Mouse (Mus musculus): ENCODE results near the gene Mrpl14. TPM values are rescaled to one million over a fixed set of nuclear protein-coding genes. Genes with fewer than 3 reads are reported as not detected.

Mrpl14 gene
- total RNA-seq (2021), result 100 to 1,000 TPM in 1 of 2 experiments, 10 to 100 TPM in 1; 99.5 to 139 TPM
- long read RNA-seq, experiment 1, transcript Mrpl14-201 (3 exons, 645 nt), result major isoform, 80 of 103 reads
- long read RNA-seq, experiment 1, transcript Mrpl14-202 (2 exons, 510 nt), result minor isoform, 6 of 103 reads
- long read RNA-seq, experiment 1, partial matches to known transcripts, result 2 of 103 reads
- long read RNA-seq, experiment 1, other reads (novel, unspliced or antisense), result 14 of 103 reads
- long read RNA-seq, experiment 2, transcript Mrpl14-201 (3 exons, 645 nt), result major isoform, 82 of 115 reads
- long read RNA-seq, experiment 2, transcript Mrpl14-202 (2 exons, 510 nt), result minor isoform, 14 of 115 reads
- long read RNA-seq, experiment 2, partial matches to known transcripts, result 4 of 115 reads
- long read RNA-seq, experiment 2, other reads (novel, unspliced or antisense), result 13 of 115 reads

DNA sequence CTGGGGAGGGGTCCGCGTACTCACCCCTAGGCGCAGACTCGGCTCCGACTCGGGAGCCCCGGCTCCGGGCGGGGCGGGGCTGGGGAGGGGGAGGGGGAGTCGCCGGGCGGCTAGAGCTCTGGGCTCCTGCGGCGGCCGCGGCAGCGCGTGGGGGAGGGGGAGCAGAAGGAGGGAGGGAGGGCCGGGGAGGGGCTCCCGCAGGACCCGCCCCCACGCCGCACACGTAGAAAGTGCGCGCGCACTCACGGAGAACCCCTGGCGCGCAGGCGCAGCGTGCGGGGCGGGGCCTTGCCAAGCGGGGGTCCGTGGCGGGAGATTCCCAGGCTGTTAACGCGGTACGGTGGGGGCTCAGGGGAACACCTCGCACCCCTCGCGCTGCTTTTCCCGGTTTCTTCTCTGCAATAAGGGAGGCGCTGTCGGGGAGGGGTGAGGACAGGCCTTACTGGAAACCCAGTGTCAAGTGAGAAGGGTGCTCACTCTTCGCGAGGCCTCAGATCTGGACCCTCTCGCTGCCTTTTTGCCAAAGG is at the start of gene Mrpl14:
Gene Mrpl14 (plus strand): TSS at position 230 of the 527 bp plus-strand sequence.
- peak; percentile 95 for DNase-seq
- intact Hi-C loops (cut with DNase I), result no loop called here
- H3K4me3 ChIP-seq, result peak within 1 kb of the TSS; percentile 94
- TF ChIP-seq CTCF (IDR thresholded peaks at IDR 0.05), result no peak
- peak within 1 kb of the TSS; percentile 98 for H3K27ac ChIP-seq

DNA sequence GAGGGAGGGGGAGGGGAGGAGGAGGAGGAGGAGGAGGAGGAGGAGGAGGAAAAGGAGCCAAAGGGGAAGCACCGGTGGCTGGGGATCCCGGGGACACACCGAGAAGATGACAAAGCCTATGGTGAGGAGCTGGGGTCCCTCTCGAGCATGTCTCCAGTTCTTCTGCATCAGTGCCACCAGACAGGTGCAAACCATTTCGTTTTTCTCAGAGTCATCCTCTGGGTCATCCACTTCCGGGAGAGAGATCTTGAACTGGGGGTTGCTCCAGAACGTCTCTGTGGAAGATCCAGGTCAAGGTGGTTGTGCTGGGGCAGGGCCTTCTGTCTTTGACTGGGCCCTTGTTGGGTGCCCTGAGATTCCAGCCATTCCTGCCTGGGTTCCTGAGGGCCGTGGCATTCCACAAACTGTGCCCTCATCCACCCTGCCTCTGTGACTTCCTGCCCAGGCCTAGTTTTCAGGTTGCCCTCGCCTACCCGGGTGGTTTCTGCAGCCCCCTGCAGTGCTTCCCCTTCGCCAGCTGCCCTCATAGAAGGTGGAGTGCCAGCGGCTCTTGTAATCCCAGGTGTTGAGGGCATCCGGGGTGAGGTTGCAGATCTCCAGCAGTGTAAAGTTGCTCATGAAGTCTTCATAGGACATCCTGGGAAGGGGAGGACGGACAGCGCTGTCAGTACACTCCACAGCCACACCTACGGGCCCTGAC is 47.4 kb upstream of the Mrpl14 start:
- Histone ChIP-seq H3K27ac (no peak overlapping the region), H3K4me3 (no peak overlapping the region)
- intact Hi-C loops (cut with DNase I), result no loop called here
- DNase-seq, result no peak
- TF ChIP-seq CTCF (IDR thresholded peaks at IDR 0.05), result no peak

DNA sequence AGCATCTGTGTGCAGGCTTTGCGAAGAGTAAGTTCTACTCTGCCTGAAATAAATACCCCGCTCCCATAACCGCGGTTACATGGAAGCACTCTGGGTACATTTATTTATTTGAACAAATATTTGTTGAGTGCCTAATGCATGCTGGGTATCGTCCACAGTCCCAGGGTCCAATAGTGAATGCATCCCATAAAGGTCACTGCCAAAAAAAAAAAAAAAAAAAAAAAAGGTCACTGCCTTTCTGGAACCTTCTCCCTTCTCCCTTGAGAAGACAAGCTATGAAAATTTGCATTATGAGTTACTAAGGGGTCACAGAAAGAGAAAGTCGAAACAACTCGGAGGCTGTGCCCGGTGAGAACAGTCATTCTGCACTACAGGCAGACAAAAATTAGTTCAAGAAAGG is 44.1 kb upstream of the Mrpl14 start:
- Histone ChIP-seq H3K4me3 (no peak overlapping the region), H3K27ac (no peak overlapping the region)
- intact Hi-C loops (cut with DNase I), result loop anchor here (5.0 kb wide), 2 partner anchors 125 to 165 kb away; partner anchors contain the start of gene Spats1
- no peak for DNase-seq
- no peak for TF ChIP-seq CTCF (IDR thresholded peaks at IDR 0.05)

DNA sequence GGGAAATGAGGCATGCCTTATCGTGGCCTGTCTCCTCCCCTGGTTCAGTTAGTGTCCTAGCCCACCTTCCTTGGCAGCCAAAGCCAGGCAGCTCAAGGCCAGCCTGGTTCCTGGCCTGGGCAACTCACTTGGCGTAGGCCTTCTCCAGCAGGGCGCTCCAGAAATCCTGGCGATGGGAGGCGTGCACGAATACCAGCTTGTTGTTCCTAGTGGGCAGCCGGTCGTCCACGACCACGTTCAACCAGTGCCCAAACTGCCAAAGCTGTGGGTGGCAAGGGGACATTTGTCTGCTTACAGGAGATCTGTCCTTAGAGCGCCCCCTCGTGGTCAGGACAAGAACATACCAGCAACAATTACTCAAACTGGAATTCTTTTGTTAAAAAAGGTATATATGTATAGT is 43.4 kb upstream of the Mrpl14 start:
- Histone ChIP-seq H3K27ac (0 out of 2 replicates have a peak overlapping the region, but pooled peaks have one; percentile 21), H3K4me3 (no peak overlapping the region)
- intact Hi-C loops (cut with DNase I), result loop anchor here (5.0 kb wide), 2 partner anchors 125 to 165 kb away; partner anchors contain the start of gene Spats1
- DNase-seq, result peak; percentile 80
- TF ChIP-seq CTCF (IDR thresholded peaks at IDR 0.05), result peak; percentile 79

DNA sequence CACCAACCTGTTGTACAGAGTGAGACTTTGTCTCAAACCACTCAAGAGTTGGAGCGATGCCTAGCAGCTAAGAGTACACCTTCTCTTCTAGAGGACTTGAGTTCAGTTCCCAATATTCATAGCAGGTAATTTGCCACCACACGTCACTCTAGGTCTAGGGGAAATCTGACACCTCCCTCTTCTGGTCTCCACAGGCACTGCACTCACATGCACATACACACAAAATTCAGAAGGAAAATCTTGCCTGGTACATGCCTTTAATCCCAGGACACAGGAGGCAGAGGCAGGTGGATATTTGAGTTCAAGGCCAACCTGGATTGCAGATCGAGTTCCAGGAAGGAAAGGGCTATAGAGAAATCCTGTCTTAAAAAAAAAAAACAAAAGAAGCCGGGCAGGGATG is 41.9 kb upstream of the Mrpl14 start:
- Histone ChIP-seq H3K27ac (no peak overlapping the region), H3K4me3 (no peak overlapping the region)
- TF ChIP-seq CTCF (IDR thresholded peaks at IDR 0.05), result no peak
- intact Hi-C loops (cut with DNase I), result loop anchor here (5.0 kb wide), 2 partner anchors 127 to 167 kb away; partner anchors contain the start of gene Spats1
- no peak for DNase-seq

DNA sequence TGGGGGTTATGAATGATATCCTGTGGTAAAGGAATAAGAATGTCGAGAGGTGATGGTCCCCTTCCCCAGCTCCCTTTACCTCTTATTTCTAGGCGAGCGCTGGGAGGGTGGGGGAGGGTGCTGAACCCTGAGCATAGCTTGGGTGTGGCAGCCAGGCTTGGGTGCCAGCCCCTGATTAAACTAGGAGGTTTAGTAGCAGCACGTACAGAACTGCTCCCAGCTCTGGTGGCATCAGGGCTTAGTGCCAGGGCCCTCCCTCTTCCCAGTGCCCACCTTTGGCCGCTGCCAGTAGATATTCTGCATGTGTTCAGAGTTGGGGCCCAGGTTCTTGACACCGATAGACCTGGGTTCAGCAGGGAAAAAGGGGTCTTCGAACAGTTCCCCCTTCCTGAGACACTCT is 32.9 kb upstream of the Mrpl14 start:
- Histone ChIP-seq H3K4me3 (peak overlapping the region; percentile 51), H3K27ac (peak overlapping the region; percentile 68)
- no peak for DNase-seq
- TF ChIP-seq CTCF (IDR thresholded peaks at IDR 0.05), result no peak
- intact Hi-C loops (cut with DNase I), result no loop called here

DNA sequence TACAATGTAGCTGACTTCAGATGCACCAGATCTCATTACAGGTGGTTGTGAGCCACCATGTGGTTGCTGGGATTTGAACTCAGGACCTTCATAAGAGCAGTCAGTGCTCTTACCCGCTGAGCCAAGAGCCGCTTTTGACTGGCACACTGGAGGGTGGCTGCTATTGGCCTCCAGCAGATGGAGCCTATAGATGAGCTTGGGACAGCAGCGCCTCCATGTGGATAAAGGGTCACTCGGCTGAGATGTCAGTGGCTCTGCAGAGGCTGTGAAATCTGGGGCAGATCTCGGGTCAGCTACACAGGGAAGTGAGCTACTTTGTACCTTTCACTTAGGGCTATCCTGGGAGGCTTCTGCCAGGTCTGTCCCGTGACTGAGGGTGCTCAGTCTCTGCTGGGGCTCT is 30.3 kb upstream of the Mrpl14 start:
- intact Hi-C loops (cut with DNase I), result no loop called here
- no peak overlapping the region for H3K27ac ChIP-seq
- peak; percentile 40 for TF ChIP-seq CTCF (IDR thresholded peaks at IDR 0.05)
- DNase-seq, result peak; percentile 55
- H3K4me3 ChIP-seq, result no peak overlapping the region

DNA sequence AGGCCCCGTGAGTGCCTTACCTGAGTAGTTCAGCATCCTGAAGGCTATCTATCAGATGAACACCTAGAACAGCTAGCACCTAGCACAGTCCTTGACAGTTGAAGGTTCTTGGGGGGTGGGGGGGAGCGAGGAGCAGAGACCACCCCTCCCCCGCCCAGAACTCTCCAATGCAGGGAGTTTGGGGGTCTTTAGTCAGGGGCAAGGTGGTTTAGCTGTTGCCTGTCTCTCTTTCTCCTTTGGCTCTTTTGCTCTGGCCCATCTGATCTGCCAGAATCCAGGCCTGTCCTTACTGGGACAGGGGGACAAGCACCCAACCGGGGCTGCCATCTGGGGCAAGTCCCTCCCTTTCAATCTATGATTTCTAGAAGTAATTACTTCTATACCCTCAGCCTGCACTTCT is 26.9 kb upstream of the Mrpl14 start, which contains the start of gene Capn11:
Gene Capn11 (minus strand): TSS at position 101 of the 400 bp plus-strand sequence.
- intact Hi-C loops (cut with DNase I), result no loop called here
- H3K27ac ChIP-seq, result no peak within 1 kb of the TSS
- TF ChIP-seq CTCF (IDR thresholded peaks at IDR 0.05), result no peak

DNA sequence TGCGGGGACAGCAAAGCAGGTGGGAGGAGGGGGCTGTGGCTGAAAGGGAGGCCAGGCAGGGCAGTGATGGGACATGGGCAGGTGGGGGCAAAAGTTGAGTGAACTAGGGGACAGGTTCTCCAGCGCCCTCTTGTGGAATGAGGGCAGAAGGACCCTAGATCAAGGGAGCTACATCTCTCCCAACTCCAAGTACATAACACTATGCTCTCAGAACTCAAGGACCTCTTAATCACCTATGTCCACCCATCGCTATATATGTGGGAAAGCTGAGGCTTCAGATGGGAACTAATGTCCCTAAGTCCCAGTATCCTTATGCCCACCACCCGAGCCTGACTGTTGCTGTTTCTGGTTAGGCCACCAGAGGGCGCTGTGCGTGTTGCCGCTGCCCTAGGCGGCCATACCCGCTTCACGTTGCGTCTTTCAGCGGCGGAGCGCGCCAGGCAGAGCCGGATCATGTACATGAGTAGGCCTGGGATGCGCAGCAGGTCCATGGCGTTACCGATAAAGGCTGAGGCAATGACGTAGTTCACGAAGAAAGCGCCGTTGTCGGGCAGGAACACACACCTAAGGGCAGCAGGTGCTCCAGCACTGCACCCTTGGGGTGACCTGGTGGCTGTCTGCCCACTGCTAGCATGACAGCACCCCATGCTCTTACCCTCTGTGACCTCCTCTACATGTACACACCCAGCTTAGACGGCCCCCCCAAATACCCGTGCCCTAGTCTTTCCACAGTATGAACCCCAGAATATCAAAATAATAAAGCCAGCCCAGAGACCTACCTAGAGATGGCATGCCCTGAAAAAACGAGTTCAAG is 22.8 kb upstream of the Mrpl14 start:
- peak; percentile 85 for DNase-seq
- peak overlapping the region; percentile 41 for H3K4me3 ChIP-seq
- no peak overlapping the region for H3K27ac ChIP-seq
- TF ChIP-seq CTCF (IDR thresholded peaks at IDR 0.05), result peak; percentile 97
- intact Hi-C loops (cut with DNase I), result loop anchor here (1.0 kb wide), 1 partner anchor 55 kb away; no protein-coding TSS in a partner anchor

More for the DNA sequence above, 26.9 kb upstream of the Mrpl14 start, which contains the start of gene Capn11:
- no peak within 1 kb of the TSS for H3K4me3 ChIP-seq
- no peak for DNase-seq

DNA sequence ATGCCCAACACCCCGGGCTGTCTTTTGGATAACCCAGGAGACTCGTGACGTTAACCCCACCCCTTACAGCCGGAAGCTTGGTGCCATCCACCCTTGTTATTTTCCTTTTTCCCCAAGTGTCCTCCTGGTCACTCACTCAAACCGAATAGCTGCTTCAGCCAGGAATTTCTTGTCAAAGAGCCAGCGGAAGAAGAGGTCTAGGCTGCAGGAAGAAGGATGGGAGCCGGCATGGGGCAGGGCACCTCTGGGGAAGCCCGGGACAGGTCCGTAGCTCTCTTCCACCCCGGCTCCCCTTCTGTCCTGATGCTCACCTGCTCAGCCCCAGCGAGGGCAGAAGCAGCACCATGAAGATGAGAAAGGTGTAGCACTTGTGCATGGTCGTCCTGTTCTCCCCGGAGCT is 21.5 kb upstream of the Mrpl14 start:
- H3K4me3 ChIP-seq, result no peak overlapping the region
- DNase-seq, result no peak
- H3K27ac ChIP-seq, result no peak overlapping the region
- TF ChIP-seq CTCF (IDR thresholded peaks at IDR 0.05), result no peak
- intact Hi-C loops (cut with DNase I), result no loop called here

DNA sequence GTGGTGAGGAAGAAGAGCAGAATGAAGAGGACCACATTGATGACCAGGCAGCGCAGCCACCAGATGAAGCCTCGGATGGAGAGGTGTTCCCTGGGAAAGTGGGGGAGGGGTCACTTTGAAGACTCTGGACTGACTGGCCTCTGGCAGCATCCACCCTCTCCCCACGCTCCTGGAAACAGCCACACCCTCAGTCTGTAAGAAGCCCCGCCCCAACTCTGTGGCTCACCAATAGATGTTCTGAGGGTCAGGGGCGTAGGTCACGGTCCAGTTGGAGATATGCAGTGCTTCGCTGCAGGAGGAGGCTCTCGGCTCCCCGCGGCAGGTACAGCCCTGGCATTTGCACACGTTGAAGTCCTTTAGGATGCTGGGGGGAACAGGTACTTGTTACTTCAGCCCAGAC is 20.0 kb upstream of the Mrpl14 start:
- no peak overlapping the region for H3K4me3 ChIP-seq

DNA sequence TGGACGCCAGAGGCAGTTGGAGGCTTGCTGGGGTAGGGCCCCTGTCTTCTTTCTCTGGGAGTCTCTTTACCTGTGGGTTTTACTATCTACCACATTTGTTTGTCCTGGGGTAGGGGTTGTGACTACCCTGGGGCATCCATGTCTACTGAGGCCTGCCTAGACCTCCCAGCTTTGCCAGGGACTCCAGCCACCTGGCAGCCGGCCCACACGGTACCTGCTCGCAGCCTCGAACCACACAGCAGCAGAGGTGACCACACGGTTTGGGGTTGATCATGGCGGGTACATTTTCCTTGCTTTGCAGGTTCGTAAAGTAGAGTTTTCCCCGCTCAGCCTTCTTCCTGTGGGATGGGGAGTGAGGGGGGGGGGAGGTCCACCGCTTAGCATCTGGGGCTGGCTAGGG is 18.6 kb upstream of the Mrpl14 start:
- Histone ChIP-seq H3K27ac (no peak overlapping the region), H3K4me3 (no peak overlapping the region)
- no peak for DNase-seq
- no peak for TF ChIP-seq CTCF (IDR thresholded peaks at IDR 0.05)
- intact Hi-C loops (cut with DNase I), result no loop called here

More for the DNA sequence above, 20.0 kb upstream of the Mrpl14 start:
- DNase-seq, result no peak
- H3K27ac ChIP-seq, result no peak overlapping the region
- intact Hi-C loops (cut with DNase I), result no loop called here
- no peak for TF ChIP-seq CTCF (IDR thresholded peaks at IDR 0.05)

All from gastrocnemius, adult 2 months (tissue).